Mouse (Mus musculus): ENCODE results near the gene Gm20929. TPM values are rescaled to one million over a fixed set of nuclear protein-coding genes. Genes with fewer than 3 reads are reported as not detected.

The Gm20929 gene
- not detected for polyA plus RNA-seq (2017; shearing (Covaris generic))

DNA sequence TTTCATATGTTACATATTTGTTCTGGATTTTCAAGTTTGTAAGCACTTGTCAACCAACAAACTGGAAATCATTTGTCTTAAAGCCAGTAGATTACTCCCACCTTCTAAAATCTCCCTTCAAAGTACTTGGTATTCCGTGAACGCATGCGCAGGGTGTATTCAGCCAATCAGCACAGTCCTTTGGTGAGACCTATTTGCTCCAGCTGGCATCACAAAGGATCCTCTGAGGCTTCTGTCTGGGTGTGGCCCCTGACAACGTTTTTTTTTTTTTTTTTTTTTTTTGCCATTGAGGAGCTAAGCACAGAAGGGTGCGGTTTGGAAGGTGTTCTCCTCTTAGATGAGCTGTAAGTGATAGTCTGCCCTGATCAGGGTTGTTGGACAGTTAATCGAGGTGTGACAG lies at the start of gene Gm20929:
TSS of gene Gm20929 (plus strand) at position 301 of the 400 bp plus-strand sequence.

